Mouse (Mus musculus) erythroblast, embryonic 14.5 days (primary cell): Measurements from ENCODE around the gene Npff. TPM values are rescaled to one million over a fixed set of nuclear protein-coding genes. Genes with fewer than 3 reads are reported as not detected.

Experiments used
- H3K27me3 ChIP-seq: 2 replicates; pipeline ENCODE4 v1.6.1; 2012; ENCODE audit warnings: inconsistent platforms; ENCODE audit not compliant: control insufficient read depth
- H3K36me3 ChIP-seq: 2 replicates; pipeline ENCODE4 v1.6.1; 2012; ENCODE audit warnings: mild to moderate bottlenecking, inconsistent platforms; ENCODE audit not compliant: control insufficient read depth
- H3K4me1 ChIP-seq: 2 replicates; pipeline ENCODE4 v1.6.1; 2012; ENCODE audit warnings: inconsistent platforms; ENCODE audit not compliant: control insufficient read depth
- H3K4me3 ChIP-seq: replicated peaks from 2 replicates; pipeline ENCODE3; 2012; ENCODE audit warnings: moderate library complexity, mild to moderate bottlenecking, inconsistent platforms
- H3K9me3 ChIP-seq: 2 replicates; pipeline ENCODE4 v1.6.1; 2012; ENCODE audit warnings: low read length, inconsistent platforms, mixed read lengths; ENCODE audit not compliant: control insufficient read depth
- GATA1 ChIP-seq: IDR thresholded peaks from 2 replicates; pipeline ENCODE4 v1.6.1; 2012; ENCODE audit warnings: low read length, inconsistent platforms, mixed read lengths
- TAL1 ChIP-seq: IDR thresholded peaks from 3 replicates; pipeline ENCODE4 v1.6.1; 2012; ENCODE audit warnings: low read length, inconsistent platforms, mixed read lengths
- polyA plus RNA-seq: library from polyadenylated mRNA; stranded (reverse); fragments of >175 nt; gene quantifications from 2 replicates; pipeline ENCODE4 v1.2.3, GENCODE M21; 2012

Gene Npff
- polyA plus RNA-seq, 1 experiment, result 0.16 TPM

GRCm38 (mm10) chr15:102474520-102474919 lies 50.2 kb downstream of the Npff start:
- Histone ChIP-seq H3K36me3 (peaks cover 69% of the 10 kb centered on the region), H3K27me3 (no peaks in the 10 kb centered on the region)
- no peak for TF ChIP-seq GATA1
- TF ChIP-seq TAL1, result no peak

More at GRCm38 (mm10) chr15:102474520-102474919, 50.2 kb downstream of the Npff start:
- Histone ChIP-seq H3K4me3 (no peak overlapping the region), H3K9me3 (no peaks in the 10 kb centered on the region), H3K4me1 (peaks cover 18% of the 10 kb centered on the region)

Other genes with a start within 250 kb of the Npff start
- gene Mfsd5, start 245.5 kb downstream of the Npff start, polyA plus RNA-seq, result 3.2 and 3.5 TPM in 2 replicates
- 12.0 and 15.2 TPM in 2 replicates for gene Espl1, start 228.7 kb downstream of the Npff start, polyA plus RNA-seq
- 1.2 and 3.3 TPM in 2 replicates for gene Pfdn5, start 198.8 kb downstream of the Npff start, polyA plus RNA-seq
- 6.4 and 8.0 TPM in 2 replicates for gene Myg1, start 193.2 kb downstream of the Npff start, polyA plus RNA-seq
- 13.7 and 18.1 TPM in 2 replicates for gene Aaas, start 174.2 kb downstream of the Npff start, polyA plus RNA-seq
- not detected in 2 replicates for gene Sp7, start 157.8 kb downstream of the Npff start, polyA plus RNA-seq
- gene Sp1, start 118.8 kb downstream of the Npff start, polyA plus RNA-seq, result 0.32 and 0.93 TPM in 2 replicates
- gene Amhr2, start 79.6 kb downstream of the Npff start, polyA plus RNA-seq, result 0.03 and 0.08 TPM in 2 replicates
- 28.4 and 73.8 TPM in 2 replicates for gene Prr13, start 65.9 kb downstream of the Npff start, polyA plus RNA-seq
- 31.3 and 62.4 TPM in 2 replicates for gene Pcbp2, start 54.4 kb downstream of the Npff start, polyA plus RNA-seq
- not detected in 2 replicates for gene Gm10337, start 21.2 kb downstream of the Npff start, polyA plus RNA-seq
- 0.01 TPM in 2 replicates for gene Map3k12, start 7.9 kb downstream of the Npff start, polyA plus RNA-seq
- gene Tarbp2, start 6.8 kb downstream of the Npff start, polyA plus RNA-seq, result 11.9 and 12.1 TPM in 2 replicates
- 0.09 TPM in 1 of 2 replicates, not detected in the other for gene Gm28047, start 100.1 kb upstream of the Npff start, polyA plus RNA-seq
- 0.72 and 1.1 TPM in 2 replicates for gene Atf7, start 100.5 kb upstream of the Npff start, polyA plus RNA-seq
- 1.2 and 2.9 TPM in 2 replicates for gene Atp5g2, start 147.4 kb upstream of the Npff start, polyA plus RNA-seq
- 9.1 and 9.5 TPM in 2 replicates for gene Calcoco1, start 197.2 kb upstream of the Npff start, polyA plus RNA-seq